Mouse (Mus musculus): ENCODE results near the gene Tmem268. TPM values are rescaled to one million over a fixed set of nuclear protein-coding genes. Genes with fewer than 3 reads are reported as not detected.

Tmem268 gene
- polyA plus RNA-seq, 1 experiment from 2014 or later, result 3.4 TPM

Other genes starting within 250 kb of the Tmem268 start
- gene Orm1, start 214.2 kb upstream of the Tmem268 start, polyA plus RNA-seq (2014; fragmentation: Nextera tagmentation; extraction: Ambion mirVana), result not detected in 2 replicates
- not detected in 2 replicates for gene Orm3, start 202.6 kb upstream of the Tmem268 start, polyA plus RNA-seq (2014; fragmentation: Nextera tagmentation; extraction: Ambion mirVana)
- not detected in 2 replicates for gene Orm2, start 196.3 kb upstream of the Tmem268 start, polyA plus RNA-seq (2014; fragmentation: Nextera tagmentation; extraction: Ambion mirVana)
- gene Akna, start 155.4 kb upstream of the Tmem268 start, polyA plus RNA-seq (2014; fragmentation: Nextera tagmentation; extraction: Ambion mirVana), result 2.5 and 3.8 TPM in 2 replicates
- gene Whrn, start 62.8 kb upstream of the Tmem268 start, polyA plus RNA-seq (2014; fragmentation: Nextera tagmentation; extraction: Ambion mirVana), result 4.0 and 6.2 TPM in 2 replicates
- gene Atp6v1g1, start 14.0 kb upstream of the Tmem268 start, polyA plus RNA-seq (2014; fragmentation: Nextera tagmentation; extraction: Ambion mirVana), result 431 and 462 TPM in 2 replicates
- gene Gm11213, start 46.5 kb downstream of the Tmem268 start, polyA plus RNA-seq (2014; fragmentation: Nextera tagmentation; extraction: Ambion mirVana), result not detected in 2 replicates
- gene Tex48, start 63.6 kb downstream of the Tmem268 start, polyA plus RNA-seq (2014; fragmentation: Nextera tagmentation; extraction: Ambion mirVana), result not detected in 2 replicates
- not detected in 2 replicates for gene Gm11214, start 104.6 kb downstream of the Tmem268 start, polyA plus RNA-seq (2014; fragmentation: Nextera tagmentation; extraction: Ambion mirVana)
- gene Tnfsf15, start 186.3 kb downstream of the Tmem268 start, polyA plus RNA-seq (2014; fragmentation: Nextera tagmentation; extraction: Ambion mirVana), result not detected in 2 replicates

Measured in neural tube, embryonic 14.5 days (tissue).